Mouse (Mus musculus): ENCODE measurements around the gene Slc51a.

- TF ChIP-seq CTCF (IDR thresholded peaks at IDR 0.05; ENCODE audit: borderline replicate concordance, insufficient read depth, low read length) (no peak), POLR2A (IDR thresholded peaks at IDR 0.05; ENCODE audit: low read depth, low read length) (no peak)
Observed at GRCm38 (mm10) chr16:32469404-32470105, 18.1 kb downstream of the Slc51a start.

All from embryonic fibroblast, embryonic 13.5 days (primary cell).